Mouse (Mus musculus): ENCODE measurements around the gene Nudt16l1. TPM values are rescaled to one million over a fixed set of nuclear protein-coding genes. Genes with fewer than 3 reads are reported as not detected.

The Nudt16l1 gene
- polyA plus RNA-seq, 2 experiments = 127 to 172 TPM

DNA sequence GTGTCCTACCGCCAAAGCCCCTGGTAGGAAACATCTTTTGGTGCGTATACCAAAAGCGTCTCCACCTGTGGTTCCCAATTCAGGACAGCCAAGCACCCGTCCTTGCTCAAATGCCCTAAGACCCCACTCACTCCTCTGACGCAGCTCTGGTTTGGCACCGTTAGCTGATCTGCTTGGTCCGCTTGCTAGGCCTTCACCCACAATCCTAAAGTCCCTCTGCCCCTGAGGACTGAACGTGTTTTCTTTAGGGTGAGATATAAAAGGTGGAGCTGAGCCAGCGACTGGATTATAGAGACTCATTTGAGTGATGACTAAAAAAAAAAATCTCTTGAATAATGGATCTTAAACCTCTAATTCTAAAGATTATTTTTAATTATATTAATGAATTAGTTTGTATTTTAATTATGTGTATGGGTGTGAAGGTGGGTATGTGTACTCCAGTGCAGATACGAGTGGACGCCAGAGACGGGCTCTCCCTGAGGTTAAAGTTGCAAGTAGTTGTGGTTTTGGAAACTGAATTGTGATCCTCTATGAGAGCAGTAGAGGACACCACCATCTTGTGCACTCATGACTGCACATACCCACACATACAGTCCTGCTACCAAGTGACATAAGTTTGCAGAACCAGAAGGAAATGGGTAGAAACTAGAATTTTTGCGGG lies 26.3 kb downstream of the Nudt16l1 start:
- H3K9me3 ChIP-seq (ENCODE audit: control insufficient read depth, low read length) = no peaks in the 10 kb centered on the region
- H3K27me3 ChIP-seq (ENCODE audit: control insufficient read depth, insufficient read depth, low read length) = no peaks in the 10 kb centered on the region
- peaks cover 9% of the 10 kb centered on the region for H3K4me1 ChIP-seq (ENCODE audit: control insufficient read depth, insufficient read depth, low read length)
- peak overlapping the region; percentile 76 for H3K9ac ChIP-seq (ENCODE audit: low read depth, low read length, severe bottlenecking)
- 26% methylated on average over 13 of the region's 13 CpGs for WGBS
- H3K27ac ChIP-seq (replicated peaks; ENCODE audit: low read depth, low read length) = peak overlapping the region; percentile 41
- peak overlapping the region; percentile 64 for H3K4me2 ChIP-seq (replicated peaks; ENCODE audit: low read depth, low read length, severe bottlenecking)
- peak overlapping the region; percentile 89 for H3K4me3 ChIP-seq (replicated peaks; ENCODE audit: low read length)
- H3K36me3 ChIP-seq (ENCODE audit: control insufficient read depth, insufficient read depth, low read length) = no peaks in the 10 kb centered on the region; the same call in 1 of the 2 replicates
- ATAC-seq (ENCODE audit: low FRiP score, low read depth) (0 out of 2 replicates have a peak, but pooled peaks have one; percentile 0), DNase-seq (ENCODE audit: low spot score) (peak; percentile 9)
- TF ChIP-seq POLR2A (IDR thresholded peaks at IDR 0.05; ENCODE audit: borderline replicate concordance, extremely low read depth, insufficient read depth, insufficient read length) = no peak

GRCm38 (mm10) chr16:4965392-4966129 lies 27.0 kb downstream of the Nudt16l1 start:
- DNase-seq (ENCODE audit: low spot score) (no peak), ATAC-seq (ENCODE audit: low FRiP score, low read depth) (no peak)
- Histone ChIP-seq H3K9me3 (ENCODE audit: control insufficient read depth, low read length) (no peaks in the 10 kb centered on the region), H3K4me1 (ENCODE audit: control insufficient read depth, insufficient read depth, low read length) (peaks cover 9% of the 10 kb centered on the region), H3K27ac (replicated peaks; ENCODE audit: low read depth, low read length) (no peak overlapping the region), H3K9ac (ENCODE audit: low read depth, low read length, severe bottlenecking) (no peak overlapping the region), H3K27me3 (ENCODE audit: control insufficient read depth, insufficient read depth, low read length) (no peaks in the 10 kb centered on the region), H3K4me3 (replicated peaks; ENCODE audit: low read length) (no peak overlapping the region), H3K36me3 (ENCODE audit: control insufficient read depth, insufficient read depth, low read length) (no peaks in the 10 kb centered on the region; the same call in 1 of the 2 replicates), H3K4me2 (replicated peaks; ENCODE audit: low read depth, low read length, severe bottlenecking) (no peak overlapping the region)
- 86% methylated on average over 8 of the region's 8 CpGs for WGBS
- TF ChIP-seq POLR2A (IDR thresholded peaks at IDR 0.05; ENCODE audit: borderline replicate concordance, extremely low read depth, insufficient read depth, insufficient read length) = no peak

DNA sequence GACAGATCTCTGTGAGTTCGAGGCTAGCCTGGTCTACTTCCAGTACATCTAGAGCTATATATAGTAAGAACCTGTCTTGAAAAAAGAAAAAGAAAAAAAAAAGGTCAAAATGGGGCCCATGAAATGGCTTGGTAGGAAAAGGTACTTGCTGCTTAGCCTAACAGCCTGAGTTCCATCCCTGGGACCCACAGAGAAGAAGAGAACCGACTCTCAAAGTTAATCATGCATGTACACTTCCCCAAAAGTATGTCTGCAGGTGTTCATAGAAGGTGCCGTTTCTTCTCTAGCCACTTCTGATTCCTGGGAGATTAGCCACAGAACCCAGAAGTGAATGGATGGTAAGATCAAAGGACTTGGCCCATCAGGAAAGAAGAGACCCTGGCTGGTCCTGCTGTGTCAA lies 29.9 kb downstream of the Nudt16l1 start:
- Histone ChIP-seq H3K27me3 (ENCODE audit: control insufficient read depth, insufficient read depth, low read length) (no peaks in the 10 kb centered on the region), H3K4me1 (ENCODE audit: control insufficient read depth, insufficient read depth, low read length) (peaks cover 3% of the 10 kb centered on the region; the same call in 1 of the 2 replicates), H3K36me3 (ENCODE audit: control insufficient read depth, insufficient read depth, low read length) (no peaks in the 10 kb centered on the region), H3K4me2 (replicated peaks; ENCODE audit: low read depth, low read length, severe bottlenecking) (no peak overlapping the region), H3K27ac (replicated peaks; ENCODE audit: low read depth, low read length) (no peak overlapping the region), H3K9me3 (ENCODE audit: control insufficient read depth, low read length) (no peaks in the 10 kb centered on the region), H3K4me3 (replicated peaks; ENCODE audit: low read length) (no peak overlapping the region), H3K9ac (ENCODE audit: low read depth, low read length, severe bottlenecking) (no peak overlapping the region)
- WGBS = 71% methylated on average over 3 of the region's 3 CpGs
- no peak for TF ChIP-seq POLR2A (IDR thresholded peaks at IDR 0.05; ENCODE audit: borderline replicate concordance, extremely low read depth, insufficient read depth, insufficient read length)
- ATAC-seq (ENCODE audit: low FRiP score, low read depth) (no peak), DNase-seq (ENCODE audit: low spot score) (no peak)

- Histone ChIP-seq H3K4me2 (replicated peaks; ENCODE audit: low read depth, low read length, severe bottlenecking) (no peak overlapping the region), H3K27ac (replicated peaks; ENCODE audit: low read depth, low read length) (no peak overlapping the region), H3K4me1 (ENCODE audit: control insufficient read depth, insufficient read depth, low read length) (0 out of 2 replicates have a peak, but pooled peaks cover 2% of the 10 kb centered on the region), H3K36me3 (ENCODE audit: control insufficient read depth, insufficient read depth, low read length) (no peaks in the 10 kb centered on the region), H3K4me3 (replicated peaks; ENCODE audit: low read length) (no peak overlapping the region), H3K9me3 (ENCODE audit: control insufficient read depth, low read length) (no peaks in the 10 kb centered on the region), H3K27me3 (ENCODE audit: control insufficient read depth, insufficient read depth, low read length) (no peaks in the 10 kb centered on the region), H3K9ac (ENCODE audit: low read depth, low read length, severe bottlenecking) (no peak overlapping the region)
- no peak for DNase-seq (ENCODE audit: low spot score)
- ATAC-seq (ENCODE audit: low FRiP score, low read depth) = no peak
- WGBS = 84% methylated on average over 5 of the region's 5 CpGs
- TF ChIP-seq POLR2A (IDR thresholded peaks at IDR 0.05; ENCODE audit: borderline replicate concordance, extremely low read depth, insufficient read depth, insufficient read length) = no peak
These were observed 30.7 kb downstream of the Nudt16l1 start for GRCm38 (mm10) chr16:4969055-4969843.

GRCm38 (mm10) chr16:4971626-4972025 lies 33.1 kb downstream of the Nudt16l1 start:
- H3K9ac ChIP-seq (ENCODE audit: low read depth, low read length, severe bottlenecking) = no peak overlapping the region
- no peak for TF ChIP-seq POLR2A (IDR thresholded peaks at IDR 0.05; ENCODE audit: borderline replicate concordance, extremely low read depth, insufficient read depth, insufficient read length)
- no peak overlapping the region for H3K4me2 ChIP-seq (replicated peaks; ENCODE audit: low read depth, low read length, severe bottlenecking)
- H3K36me3 ChIP-seq (ENCODE audit: control insufficient read depth, insufficient read depth, low read length) = no peaks in the 10 kb centered on the region
- DNase-seq (ENCODE audit: low spot score) = no peak
- WGBS = 83% methylated on average over 4 of the region's 4 CpGs
- H3K27me3 ChIP-seq (ENCODE audit: control insufficient read depth, insufficient read depth, low read length) = no peaks in the 10 kb centered on the region
- no peaks in the 10 kb centered on the region for H3K4me1 ChIP-seq (ENCODE audit: control insufficient read depth, insufficient read depth, low read length)
- no peak overlapping the region for H3K27ac ChIP-seq (replicated peaks; ENCODE audit: low read depth, low read length)
- H3K4me3 ChIP-seq (replicated peaks; ENCODE audit: low read length) = no peak overlapping the region
- ATAC-seq (ENCODE audit: low FRiP score, low read depth) = no peak
- no peaks in the 10 kb centered on the region for H3K9me3 ChIP-seq (ENCODE audit: control insufficient read depth, low read length)
